Mouse (Mus musculus) CH12.LX (cell line): Measurements from ENCODE around the gene Tomm20. TPM values are rescaled to one million over a fixed set of nuclear protein-coding genes. Genes with fewer than 3 reads are reported as not detected.

Experiments used
- DNase-seq: peaks from one replicate; pipeline ENCODE4 v3.0.0-alpha.2; 2013; ENCODE audit errors: extremely low read depth
- H3K27ac ChIP-seq: 2 replicates; pipeline ENCODE4 v1.5.1; 2012; ENCODE audit warnings: low read depth, mild to moderate bottlenecking, control low read depth, moderate library complexity; ENCODE audit not compliant: insufficient read depth
- H3K27me3 ChIP-seq: replicated peaks from 2 replicates; pipeline ENCODE3; 2012; ENCODE audit warnings: inconsistent platforms
- H3K36me3 ChIP-seq, 2 experiments: replicated peaks in 1 of 2; 2 replicates each; pipeline versions ENCODE3 to v1.6.1; 2012; ENCODE audit warnings: inconsistent platforms in 1 of 2, low read length in 1 of 2, mild to moderate bottlenecking in 1 of 2, mixed read lengths in 1 of 2, moderate library complexity in 1 of 2; ENCODE audit not compliant: control insufficient read depth in 1 of 2, insufficient read depth in 1 of 2
- H3K4me1 ChIP-seq, 2 experiments: 2 replicates each; pipeline ENCODE4 v1.6.1; 2012; ENCODE audit warnings: inconsistent platforms in 1 of 2, moderate library complexity in 1 of 2; ENCODE audit not compliant: insufficient read depth in 2 of 2, control insufficient read depth in 1 of 2
- H3K4me2 ChIP-seq: 2 replicates; pipeline ENCODE4 v1.6.1; 2012; ENCODE audit warnings: low read depth, mild to moderate bottlenecking, control low read depth; ENCODE audit not compliant: poor library complexity, insufficient read depth, severe bottlenecking
- H3K4me3 ChIP-seq, 3 experiments: fragments of 150-350 bp in 1 of 3; sonication (generic) in 1 of 3; replicated peaks in 1 of 3; 2 replicates each; pipeline versions ENCODE3 to v1.5.1; 2011 to 2012; ENCODE audit warnings: low read depth in 2 of 3, low read length in 2 of 3, mild to moderate bottlenecking in 2 of 3, moderate library complexity in 2 of 3, control low read depth in 1 of 3, improper control_type of control experiment in 1 of 3, inconsistent platforms in 1 of 3, mixed read lengths in 1 of 3; ENCODE audit not compliant: poor library complexity in 1 of 3
- H3K79me2 ChIP-seq: replicated peaks from 2 replicates; pipeline ENCODE4 v1.6.1; 2012; ENCODE audit warnings: mild to moderate bottlenecking, moderate library complexity; ENCODE audit not compliant: control insufficient read depth, poor library complexity, insufficient read depth, severe bottlenecking; ENCODE audit errors: extremely low read depth
- H3K9ac ChIP-seq: 2 replicates; pipeline ENCODE4 v1.6.1; 2012; ENCODE audit warnings: low read depth, mild to moderate bottlenecking, control low read depth, moderate library complexity; ENCODE audit not compliant: insufficient read depth
- H3K9me3 ChIP-seq: replicated peaks from 2 replicates; pipeline ENCODE3; 2012; ENCODE audit warnings: low read length, inconsistent platforms, mixed read lengths
- CTCF ChIP-seq, 2 experiments: IDR thresholded peaks in 1 of 2; conservative IDR thresholded peaks in 1 of 2; 2 replicates each; pipeline ENCODE4 v1.5.1; 2011 to 2012; ENCODE audit warnings: low read depth in 2 of 2, low read length in 2 of 2, improper control_type of control experiment in 1 of 2, inconsistent platforms in 1 of 2, mild to moderate bottlenecking in 1 of 2, moderate library complexity in 1 of 2
- E2F4 ChIP-seq: IDR thresholded peaks from 2 replicates; pipeline ENCODE4 v1.6.1; 2011; ENCODE audit warnings: low read depth, low read length, improper control_type of control experiment; ENCODE audit not compliant: insufficient replicate concordance
- ETS1 ChIP-seq: conservative IDR thresholded peaks from 2 replicates; pipeline ENCODE4 v1.6.1; 2012; ENCODE audit warnings: low read depth, mild to moderate bottlenecking, inconsistent platforms, low read length, improper control_type of control experiment, moderate library complexity
- GABPA ChIP-seq: IDR thresholded peaks from 2 replicates; pipeline ENCODE4 v1.6.1; 2012; ENCODE audit warnings: low read depth, low read length, improper control_type of control experiment, inconsistent platforms; ENCODE audit not compliant: insufficient replicate concordance
- HCFC1 ChIP-seq: IDR thresholded peaks from 2 replicates; pipeline ENCODE4 v1.6.1; 2012; ENCODE audit warnings: low read depth, mild to moderate bottlenecking, inconsistent platforms, low read length, improper control_type of control experiment
- IRF4 ChIP-seq: IDR thresholded peaks from 2 replicates; pipeline ENCODE4 v1.6.1; 2014; ENCODE audit warnings: low read depth, mild to moderate bottlenecking, inconsistent platforms, low read length, improper control_type of control experiment
- MAFK ChIP-seq: IDR thresholded peaks from 2 replicates; pipeline ENCODE4 v1.6.1; 2011; ENCODE audit warnings: low read length, improper control_type of control experiment; ENCODE audit not compliant: insufficient replicate concordance
- NELFE ChIP-seq: IDR thresholded peaks from 2 replicates; pipeline ENCODE4 v1.6.1; 2011; ENCODE audit warnings: low read depth, low read length, improper control_type of control experiment
- PAX5 ChIP-seq: IDR thresholded peaks from 2 replicates; pipeline ENCODE4 v1.6.1; 2012; ENCODE audit warnings: low read length, inconsistent platforms, mixed read lengths
- RAD21 ChIP-seq: IDR thresholded peaks from 2 replicates; pipeline ENCODE4 v1.6.1; 2011; ENCODE audit warnings: low read depth, mild to moderate bottlenecking, low read length, improper control_type of control experiment, moderate library complexity
- SMC3 ChIP-seq: IDR thresholded peaks from 2 replicates; pipeline ENCODE4 v1.6.1; 2011; ENCODE audit warnings: low read depth, low read length, improper control_type of control experiment
- TBP ChIP-seq: conservative IDR thresholded peaks from 2 replicates; pipeline ENCODE4 v1.6.1; 2011; ENCODE audit warnings: low read depth, low read length, improper control_type of control experiment
- TCF12 ChIP-seq: IDR thresholded peaks from 2 replicates; pipeline ENCODE4 v1.6.1; 2014; ENCODE audit warnings: low read depth, mild to moderate bottlenecking, inconsistent platforms, low read length, improper control_type of control experiment
- ZMIZ1 ChIP-seq: IDR thresholded peaks from 2 replicates; pipeline ENCODE4 v1.6.1; 2012; ENCODE audit warnings: low read depth, mild to moderate bottlenecking, inconsistent platforms, low read length, improper control_type of control experiment
- dilution Hi-C: fragments of 300-500 bp; cut with MboI; formaldehyde crosslinking; loops from 2 replicates; pipeline ENCODE4 v1.14.3; 2020; ENCODE audit warnings: low sequenced_read_pairs; ENCODE audit not compliant: extremely low pct_unique_long_range_greater_than_20kb, extremely low pct_ligation_motif_present
- in situ Hi-C: fragments of 300-500 bp; cut with MboI; formaldehyde crosslinking; loops from 3 replicates; pipeline ENCODE4 v1.14.3; 2019; ENCODE audit warnings: low sequenced_read_pairs, low pct_ligation_motif_present, low pct_unique_long_range_greater_than_20kb, mixed read lengths
- polyA plus RNA-seq: library from polyadenylated mRNA; unstranded; fragments of >175 nt; gene quantifications from 2 replicates; pipeline ENCODE4 v1.2.1, GENCODE M21; 2012; ENCODE audit warnings: low read depth; ENCODE audit not compliant: insufficient read length
- total RNA-seq, 2 experiments: library from RNA; depleted of rRNA; stranded (reverse); fragments of 300-350 nt in 1 of 2; fragments of >200 nt in 1 of 2; gene quantifications; 2 replicates each; pipeline ENCODE4 v1.2.3; 2012 to 2014

The Tomm20 gene
- total and polyA plus RNA-seq, 3 experiments = 130 to 513 (median 394) TPM

DNA sequence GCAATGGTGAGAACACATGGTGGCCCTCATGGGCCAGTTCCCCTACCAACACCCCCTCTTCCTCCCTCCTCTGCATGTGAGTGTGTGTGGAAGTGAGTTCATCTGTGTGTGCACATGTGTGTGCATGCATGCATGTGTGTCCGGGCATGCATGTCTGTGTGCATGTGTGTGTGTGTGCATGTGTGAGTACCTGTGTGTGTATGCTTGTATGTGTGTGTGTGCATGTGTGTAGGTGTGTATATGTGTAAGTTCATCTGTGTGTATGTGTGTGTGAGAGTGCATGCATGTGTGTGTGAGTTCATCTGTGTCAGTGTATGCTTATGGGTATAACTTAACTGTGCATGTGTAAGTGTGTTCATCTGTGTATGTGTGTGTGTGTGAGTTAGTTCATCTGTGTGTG, 27.3 kb downstream of the Tomm20 start:
- Histone ChIP-seq H3K36me3 (peaks cover 9 to 31% of the 10 kb centered on the region in 2 experiments), H3K27me3 (no peaks in the 10 kb centered on the region)
- in situ Hi-C loops (loop anchor here (5.0 kb wide), 2 partner anchors 36 to 66 kb away; no protein-coding TSS in a partner anchor), dilution Hi-C loops (loop anchor here (25.0 kb wide), 1 partner anchor 431 kb away; the partner anchor contains the start of gene Tarbp1)
- no peak for DNase-seq
- no peak for TF ChIP-seq TBP
- TF ChIP-seq, all 38 proteins: peak for 0
- Histone ChIP-seq H3K27ac (0 out of 2 replicates have a peak overlapping the region, but pooled peaks have one; percentile 0), H3K9ac (no peak overlapping the region), H3K79me2 (no peaks in the 10 kb centered on the region), H3K9me3 (no peaks in the 10 kb centered on the region), H3K4me3 (no peak overlapping the region), H3K4me1 (peaks cover 9 to 47% of the 10 kb centered on the region in 2 experiments; a peak in 3 of 4 replicates), H3K4me2 (no peak overlapping the region)

DNA sequence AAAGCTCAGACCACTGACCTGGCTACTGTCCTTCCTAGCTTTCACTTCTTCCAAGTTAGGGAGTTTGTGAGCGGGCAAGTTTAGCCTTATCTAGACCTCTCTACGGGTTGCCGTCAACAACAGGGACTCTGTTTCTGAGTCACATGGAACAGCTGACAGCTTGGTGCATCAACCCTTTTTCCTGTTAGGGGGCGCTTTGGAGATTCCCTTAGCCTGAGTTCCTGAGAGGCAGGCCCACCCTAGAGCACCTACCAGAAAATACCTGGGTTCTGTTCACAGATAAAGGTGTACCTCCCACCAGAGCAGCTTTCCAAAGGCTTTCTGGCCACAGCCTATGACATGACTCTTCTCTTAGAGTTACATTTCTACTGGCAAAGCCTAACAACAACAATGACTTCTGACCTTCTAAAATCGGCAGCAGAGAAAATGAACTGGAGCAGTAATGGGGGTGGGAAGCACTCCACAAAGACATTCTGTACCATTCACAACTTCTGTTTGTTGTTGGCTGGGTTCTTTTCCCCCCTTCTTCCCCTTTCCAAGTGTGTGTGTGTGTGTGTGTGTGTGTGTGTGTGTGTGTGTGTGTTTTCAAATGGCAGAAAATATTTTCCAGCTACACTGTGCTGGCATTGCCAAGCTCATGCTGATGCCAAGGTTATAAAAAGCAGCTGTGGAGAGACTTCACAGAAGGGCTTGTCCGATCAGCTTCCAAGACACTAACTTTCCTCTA, 28.3 kb downstream of the Tomm20 start:
- peaks cover 9 to 52% of the 10 kb centered on the region in 2 experiments; a peak in 3 of 4 replicates for H3K4me1 ChIP-seq
- in situ Hi-C loops = loop anchor here (5.0 kb wide), 2 partner anchors 35 to 65 kb away; no protein-coding TSS in a partner anchor

DNA sequence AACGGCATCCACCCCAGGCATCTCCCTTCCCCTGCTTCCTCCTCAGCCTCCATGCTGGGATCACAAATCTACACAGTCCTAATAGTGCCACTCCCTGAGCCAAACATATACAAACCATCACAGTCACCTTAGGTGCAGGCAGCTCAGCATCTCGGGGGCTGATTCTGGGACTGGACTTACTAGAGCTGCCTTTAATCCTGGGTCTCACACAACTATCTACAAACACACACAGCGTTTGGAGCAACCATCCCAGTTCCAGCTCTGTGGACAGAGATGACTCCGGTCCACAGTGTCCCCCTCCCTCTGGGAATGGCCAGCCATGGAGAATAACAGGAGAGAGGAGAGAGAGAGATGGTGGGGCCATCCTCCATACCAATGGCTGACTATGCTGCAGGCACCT, 29.0 kb downstream of the Tomm20 start:
- Histone ChIP-seq H3K9ac (no peak overlapping the region), H3K4me2 (no peak overlapping the region), H3K27ac (no peak overlapping the region), H3K4me1 (peaks cover 9 to 52% of the 10 kb centered on the region in 2 experiments; a peak in 3 of 4 replicates), H3K79me2 (no peaks in the 10 kb centered on the region), H3K4me3 (no peak overlapping the region), H3K27me3 (no peaks in the 10 kb centered on the region)
- DNase-seq = no peak
- dilution Hi-C loops (loop anchor here (25.0 kb wide), 1 partner anchor 429 kb away; the partner anchor contains the start of gene Tarbp1), in situ Hi-C loops (loop anchor here (5.0 kb wide), 2 partner anchors 34 to 64 kb away; no protein-coding TSS in a partner anchor)
- TF ChIP-seq E2F4 = no peak
- TF ChIP-seq ZMIZ1 = no peak
- no peak for TF ChIP-seq NELFE
- no peak for TF ChIP-seq CTCF (conservative IDR thresholded peaks at IDR 0.05 in 1 of 2, IDR thresholded peaks at IDR 0.05 in 1 of 2; ENCODE audit: low read depth in 2 of 2, low read length in 2 of 2)
- no peak for TF ChIP-seq TCF12
- TF ChIP-seq, all 38 proteins: peak for 0
- Histone ChIP-seq H3K36me3 (peaks cover 2 to 15% of the 10 kb centered on the region in 2 experiments), H3K9me3 (no peaks in the 10 kb centered on the region)

More for the DNA sequence above, 28.3 kb downstream of the Tomm20 start:
- no peak overlapping the region for H3K4me3 ChIP-seq
- H3K27ac ChIP-seq = no peak overlapping the region
- TF ChIP-seq IRF4 (peak; percentile 49; the same call in 1 of the 2 replicates), GABPA (no peak), ETS1 (peak; percentile 40; the same call in 1 of the 2 replicates), HCFC1 (no peak), RAD21 (no peak; the same call in 1 of the 2 replicates), MAFK (no peak), SMC3 (peak; percentile 19), PAX5 (no peak), CTCF (conservative IDR thresholded peaks at IDR 0.05 in 1 of 2, IDR thresholded peaks at IDR 0.05 in 1 of 2; ENCODE audit: low read depth in 2 of 2, low read length in 2 of 2) (peak in 1 of 2 experiments; percentile 46; a peak in 2 of 4 replicates)
- no peak overlapping the region for H3K4me2 ChIP-seq
- no peaks in the 10 kb centered on the region for H3K79me2 ChIP-seq
- dilution Hi-C loops = loop anchor here (25.0 kb wide), 1 partner anchor 430 kb away; the partner anchor contains the start of gene Tarbp1
- H3K9ac ChIP-seq = no peak overlapping the region
- H3K27me3 ChIP-seq = no peaks in the 10 kb centered on the region
- H3K9me3 ChIP-seq = no peaks in the 10 kb centered on the region
- H3K36me3 ChIP-seq = peaks cover 4 to 21% of the 10 kb centered on the region in 2 experiments
- DNase-seq = no peak
